Mouse (Mus musculus) liver, embryonic 14.5 days (tissue): ENCODE results near the gene Carm1. TPM values are rescaled to one million over a fixed set of nuclear protein-coding genes. Genes with fewer than 3 reads are reported as not detected.

Source experiments
- ATAC-seq: fragments of 200-750 bp; cut with Nextera tagmentation; 2 replicates; pipeline ENCODE4 v1.8.0; 2017; ENCODE audit warnings: moderate number of reproducible peaks, mild to moderate bottlenecking, moderate library complexity; ENCODE audit not compliant: insufficient read depth
- DNase-seq, 3 experiments: peaks; one replicate each; pipeline ENCODE4 v3.0.0-alpha.2; 2012 to 2013; ENCODE audit warnings: low read depth in 3 of 3, low spot score in 3 of 3
- H3K27ac ChIP-seq: fragments of 300-500 bp; sonication (generic); 2 replicates; pipeline ENCODE4 v1.5.1; 2014; ENCODE audit warnings: moderate library complexity, mild to moderate bottlenecking, control low read depth, inconsistent platforms
- H3K27me3 ChIP-seq: fragments of 300-500 bp; sonication (generic); 2 replicates; pipeline ENCODE4 v1.6.1; 2014; ENCODE audit warnings: mild to moderate bottlenecking, low read length, moderate library complexity; ENCODE audit not compliant: control insufficient read depth, insufficient read depth
- H3K36me3 ChIP-seq: fragments of 300-500 bp; sonication (generic); replicated peaks from 2 replicates; pipeline ENCODE4 v1.6.1; 2014; ENCODE audit warnings: low read depth; ENCODE audit not compliant: control insufficient read depth, insufficient read depth
- H3K4me1 ChIP-seq, 2 experiments: fragments of 200-500 bp in 1 of 2; fragments of 300-500 bp in 1 of 2; sonication (generic) in 1 of 2; replicated peaks; 2 replicates each; pipeline ENCODE4 v1.6.1; 2012 to 2014; ENCODE audit warnings: antibody characterized with exemption in 1 of 2, inconsistent platforms in 1 of 2, low read length in 1 of 2; ENCODE audit not compliant: control insufficient read depth in 2 of 2, insufficient read depth in 2 of 2
- H3K4me2 ChIP-seq: fragments of 300-500 bp; sonication (generic); 2 replicates; pipeline ENCODE4 v1.6.1; 2014; ENCODE audit warnings: low read depth, mild to moderate bottlenecking, control low read depth, moderate library complexity
- H3K4me3 ChIP-seq, 2 experiments: fragments of 200-500 bp in 1 of 2; fragments of 300-500 bp in 1 of 2; sonication (generic) in 1 of 2; 2 replicates each; pipeline ENCODE4 v1.5.1; 2012 to 2014; ENCODE audit warnings: low read depth in 2 of 2, low read length in 2 of 2, mild to moderate bottlenecking in 2 of 2, control low read depth in 1 of 2, inconsistent platforms in 1 of 2, moderate library complexity in 1 of 2; ENCODE audit not compliant: insufficient read depth in 1 of 2
- H3K9ac ChIP-seq: fragments of 300-500 bp; sonication (generic); replicated peaks from 2 replicates; pipeline ENCODE4 v1.6.1; 2014; ENCODE audit warnings: mild to moderate bottlenecking, control low read depth, moderate library complexity
- H3K9me3 ChIP-seq: fragments of 300-500 bp; sonication (generic); 2 replicates; pipeline ENCODE4 v1.6.1; 2016; ENCODE audit warnings: low read length, mixed read lengths; ENCODE audit not compliant: control insufficient read depth
- CTCF ChIP-seq: IDR thresholded peaks from 2 replicates; pipeline ENCODE4 v1.5.1; 2016; ENCODE audit warnings: antibody characterized with exemption, low read depth, control low read depth
- EP300 ChIP-seq: IDR thresholded peaks from 2 replicates; pipeline ENCODE4 v1.6.1; 2016; ENCODE audit warnings: antibody characterized with exemption, low read depth
- WGBS: fragments of 180-500 bp; shearing (Covaris S2); extraction: QIAGEN DNeasy Blood & Tissue Kit; methylation state at CpG from one replicate; pipeline ENCODE4 v1.1.7; 2014; ENCODE audit not compliant: insufficient replicate concordance; 5-methylcytosine and 5-hydroxymethylcytosine counted together
- polyA plus RNA-seq, 2 experiments: library from polyadenylated mRNA; depleted of rRNA in 1 of 2; stranded (reverse) in 1 of 2; unstranded in 1 of 2; fragments of >200 nt; fragmentation: Nextera tagmentation in 1 of 2; extraction: Ambion mirVana in 1 of 2; gene quantifications; 2 replicates each; pipeline versions ENCODE4 v1.2.1 to v1.2.3; 2012 to 2014

Carm1 gene
- polyA plus RNA-seq, 2 experiments = 13.6 to 25.6 TPM

DNA sequence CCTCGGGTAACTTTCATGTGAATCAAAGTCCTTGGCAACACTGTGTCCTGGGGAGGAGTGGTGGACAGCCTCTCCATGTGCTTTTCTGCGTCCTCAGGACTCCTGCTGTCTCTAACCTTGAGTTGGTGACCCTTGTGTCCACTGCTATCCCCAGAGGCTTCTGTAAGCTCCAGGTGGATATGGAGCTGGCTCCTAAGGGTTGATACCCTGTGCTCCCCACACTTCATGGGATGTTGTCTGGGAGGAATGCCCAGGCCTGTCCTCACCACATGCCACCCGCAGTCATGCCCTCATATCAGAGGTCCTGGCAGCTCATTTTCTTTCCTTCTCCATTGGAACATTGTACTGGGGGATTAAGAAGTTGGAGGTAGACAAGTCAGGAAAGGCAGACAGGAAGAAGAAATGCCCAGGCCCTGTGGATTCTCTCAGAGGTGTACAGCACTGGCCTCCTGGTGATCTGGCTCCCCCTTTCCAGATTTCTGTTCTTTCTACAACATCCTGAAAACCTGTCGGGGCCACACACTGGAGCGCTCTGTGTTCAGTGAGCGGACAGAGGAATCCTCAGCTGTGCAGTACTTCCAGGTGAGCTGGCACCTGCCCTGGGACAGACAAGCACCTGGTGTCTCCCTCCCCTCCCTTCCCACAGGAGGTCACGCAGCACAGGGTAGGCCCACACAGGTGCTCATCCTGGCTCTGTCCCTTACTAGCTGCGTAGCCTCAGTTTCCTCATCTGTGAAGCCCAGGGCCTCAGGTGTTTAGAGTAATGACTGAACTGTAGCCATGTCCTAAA, 27.5 kb downstream of the Carm1 start:
- Histone ChIP-seq H3K27me3 (no peaks in the 10 kb centered on the region), H3K27ac (no peak overlapping the region), H3K4me2 (no peak overlapping the region), H3K4me1 (no peaks in the 10 kb centered on the region), H3K4me3 (no peak overlapping the region), H3K9ac (no peak overlapping the region), H3K36me3 (peaks cover 48% of the 10 kb centered on the region), H3K9me3 (no peaks in the 10 kb centered on the region)
- ATAC-seq = no peak
- no peak for DNase-seq
- WGBS = 85% methylated on average over 8 of the region's 8 CpGs
- TF ChIP-seq EP300 = no peak
- TF ChIP-seq CTCF = no peak

- DNase-seq (no peak), ATAC-seq (no peak)
- Histone ChIP-seq H3K27ac (no peak overlapping the region), H3K27me3 (no peaks in the 10 kb centered on the region), H3K36me3 (peaks cover 45% of the 10 kb centered on the region), H3K4me3 (no peak overlapping the region), H3K9me3 (no peaks in the 10 kb centered on the region), H3K4me1 (no peaks in the 10 kb centered on the region), H3K4me2 (no peak overlapping the region), H3K9ac (no peak overlapping the region)
- no peak for TF ChIP-seq EP300
- TF ChIP-seq CTCF = no peak
- WGBS = 91% methylated on average over 10 of the region's 10 CpGs
These were observed 28.6 kb downstream of the Carm1 start for GRCm38 (mm10) chr9:21575253-21575652.

GRCm38 (mm10) chr9:21576286-21576685, 29.6 kb downstream of the Carm1 start:
- Histone ChIP-seq H3K4me1 (no peaks in the 10 kb centered on the region), H3K4me2 (no peak overlapping the region), H3K9ac (no peak overlapping the region), H3K27me3 (no peaks in the 10 kb centered on the region), H3K4me3 (no peak overlapping the region), H3K36me3 (peaks cover 41% of the 10 kb centered on the region), H3K27ac (no peak overlapping the region), H3K9me3 (no peaks in the 10 kb centered on the region)
- DNase-seq (no peak), ATAC-seq (no peak)
- WGBS = 100% methylated on average over 1 of the region's 1 CpGs
- no peak for TF ChIP-seq CTCF

- TF ChIP-seq CTCF (no peak), EP300 (no peak)
- H3K9ac ChIP-seq = no peak overlapping the region
- DNase-seq (no peak), ATAC-seq (no peak)
- H3K9me3 ChIP-seq = no peaks in the 10 kb centered on the region
- no peaks in the 10 kb centered on the region for H3K4me1 ChIP-seq
- no peak overlapping the region for H3K27ac ChIP-seq
- H3K4me3 ChIP-seq = no peak overlapping the region
- peaks cover 30% of the 10 kb centered on the region for H3K36me3 ChIP-seq
- H3K4me2 ChIP-seq = no peak overlapping the region
- H3K27me3 ChIP-seq = no peaks in the 10 kb centered on the region
- 65% methylated on average over 3 of the region's 3 CpGs for WGBS
These were observed 31.5 kb downstream of the Carm1 start for GRCm38 (mm10) chr9:21578226-21578625.

- Histone ChIP-seq H3K4me2 (no peak overlapping the region), H3K4me3 (no peak overlapping the region), H3K4me1 (no peaks in the 10 kb centered on the region), H3K27ac (no peak overlapping the region), H3K9me3 (no peaks in the 10 kb centered on the region), H3K9ac (no peak overlapping the region), H3K27me3 (no peaks in the 10 kb centered on the region), H3K36me3 (peaks cover 52% of the 10 kb centered on the region)
- TF ChIP-seq CTCF (no peak), EP300 (no peak)
- ATAC-seq (no peak), DNase-seq (no peak)
- WGBS = 74% methylated on average over 1 of the region's 1 CpGs
These were observed 38.7 kb downstream of the Carm1 start for GRCm38 (mm10) chr9:21585401-21585800.
